Mouse (Mus musculus): ENCODE measurements around the gene Csmd2. TPM values are rescaled to one million over a fixed set of nuclear protein-coding genes. Genes with fewer than 3 reads are reported as not detected.

Csmd2 gene
- polyA plus RNA-seq, 1 experiment = 13.4 TPM

DNA sequence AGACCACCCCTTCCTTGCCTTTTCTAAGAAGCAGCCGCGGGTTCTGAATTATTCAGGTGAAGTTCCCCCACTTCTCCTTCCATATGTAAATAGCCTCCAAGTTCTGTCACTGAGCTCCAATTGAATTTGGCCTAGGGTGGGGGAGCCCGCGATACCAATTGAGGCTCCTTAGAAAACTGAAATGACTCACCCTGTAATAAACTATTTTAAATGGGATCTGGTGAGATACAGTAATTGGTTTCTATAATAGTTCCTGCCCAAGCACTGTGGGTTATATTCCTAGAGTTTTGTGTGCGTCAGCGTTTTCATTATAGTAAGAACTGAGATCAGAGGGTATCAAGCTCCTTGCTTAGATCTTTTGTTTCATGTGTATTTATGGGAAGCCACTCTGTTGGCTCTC, 287.9 kb downstream of the Csmd2 start:
- Histone ChIP-seq H3K4me1 (ENCODE audit: control insufficient read depth, insufficient read depth, low read length) (peaks cover 13% of the 10 kb centered on the region), H3K4me3 (replicated peaks; ENCODE audit: insufficient read depth, low read depth, low read length) (no peak overlapping the region), H3K27ac (ENCODE audit: insufficient read depth, low read length) (no peak overlapping the region), H3K27me3 (ENCODE audit: control insufficient read depth, insufficient read depth, low read length) (no peaks in the 10 kb centered on the region)
- WGBS = 93% methylated on average over 6 of the region's 6 CpGs
- TF ChIP-seq POLR2A (IDR thresholded peaks at IDR 0.05; ENCODE audit: borderline replicate concordance, insufficient read depth, low read length) (no peak), CTCF (IDR thresholded peaks at IDR 0.05; ENCODE audit: borderline replicate concordance, insufficient read depth, low read depth, low read length) (no peak)
- DNase-seq = no peak

DNA sequence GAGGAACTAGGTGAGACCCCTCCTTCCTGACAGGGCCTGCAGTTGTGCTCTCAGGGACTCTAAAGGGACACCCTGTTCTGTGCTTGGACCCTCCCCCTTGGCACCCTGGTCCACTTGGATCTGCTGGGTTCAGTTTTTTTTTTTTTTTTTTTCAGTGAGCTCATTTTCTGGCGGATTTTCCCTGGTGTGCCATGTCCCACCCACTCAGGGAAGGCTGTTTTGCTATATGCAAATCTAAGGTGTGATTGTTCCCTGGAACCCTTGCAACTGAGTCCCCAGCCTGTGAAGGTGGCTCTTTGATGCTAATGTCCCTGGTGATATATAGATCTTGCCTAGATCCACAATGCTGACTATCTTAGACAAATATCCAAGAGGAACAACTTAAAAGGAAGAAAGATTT, 297.4 kb downstream of the Csmd2 start:
- Histone ChIP-seq H3K27me3 (ENCODE audit: control insufficient read depth, insufficient read depth, low read length) (no peaks in the 10 kb centered on the region), H3K4me3 (replicated peaks; ENCODE audit: insufficient read depth, low read depth, low read length) (no peak overlapping the region), H3K4me1 (ENCODE audit: control insufficient read depth, insufficient read depth, low read length) (no peaks in the 10 kb centered on the region; the same call in 1 of the 2 replicates), H3K27ac (ENCODE audit: insufficient read depth, low read length) (no peak overlapping the region)
- 85% methylated on average over 1 of the region's 1 CpGs for WGBS
- no peak for DNase-seq
- TF ChIP-seq POLR2A (IDR thresholded peaks at IDR 0.05; ENCODE audit: borderline replicate concordance, insufficient read depth, low read length) = no peak
- TF ChIP-seq CTCF (IDR thresholded peaks at IDR 0.05; ENCODE audit: borderline replicate concordance, insufficient read depth, low read depth, low read length) = no peak

DNA sequence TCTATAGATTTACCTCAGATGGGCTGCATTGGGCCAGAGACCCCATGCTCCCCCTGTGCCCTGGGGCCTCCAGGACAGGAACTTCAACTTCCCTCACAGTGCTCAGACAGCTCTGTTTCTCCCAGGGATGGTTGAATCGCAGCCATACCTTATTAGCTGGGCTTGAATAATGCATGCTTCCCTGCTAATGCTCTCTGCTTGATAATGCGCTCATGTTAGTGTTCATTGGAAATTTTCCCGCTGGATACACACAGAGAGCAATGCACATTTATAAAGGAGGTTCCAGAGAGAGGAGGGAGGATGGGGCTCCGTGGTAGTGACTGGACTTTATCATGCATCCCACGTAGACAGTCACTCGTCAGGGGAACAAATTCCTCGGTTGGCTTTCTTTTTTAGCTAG, 300.4 kb downstream of the Csmd2 start:
- no peak for DNase-seq
- no peak for TF ChIP-seq POLR2A (IDR thresholded peaks at IDR 0.05; ENCODE audit: borderline replicate concordance, insufficient read depth, low read length)
- Histone ChIP-seq H3K4me3 (replicated peaks; ENCODE audit: insufficient read depth, low read depth, low read length) (no peak overlapping the region), H3K27ac (ENCODE audit: insufficient read depth, low read length) (no peak overlapping the region), H3K4me1 (ENCODE audit: control insufficient read depth, insufficient read depth, low read length) (no peaks in the 10 kb centered on the region; the same call in 1 of the 2 replicates), H3K27me3 (ENCODE audit: control insufficient read depth, insufficient read depth, low read length) (no peaks in the 10 kb centered on the region)
- 68% methylated on average over 7 of the region's 7 CpGs for WGBS

DNA sequence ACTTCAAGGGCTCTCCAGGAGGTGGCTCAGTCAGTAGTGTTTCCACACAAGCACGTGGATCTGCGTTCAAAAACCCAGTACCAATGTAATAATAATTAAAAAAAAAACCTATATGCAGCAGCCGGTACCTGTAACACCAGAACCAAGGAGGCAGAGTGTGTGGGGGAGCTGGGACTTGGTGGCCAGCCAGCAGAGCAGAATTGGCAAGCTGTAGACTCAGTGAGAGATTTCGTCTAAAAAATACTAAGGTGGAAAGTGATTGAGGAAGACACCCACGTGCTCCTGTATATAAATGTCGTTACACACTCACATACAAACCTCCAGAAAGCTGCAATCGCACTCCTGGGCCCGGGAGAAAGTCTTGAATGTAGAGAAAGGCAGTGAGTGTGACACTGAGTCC, 316.4 kb downstream of the Csmd2 start:
- H3K27ac ChIP-seq (ENCODE audit: insufficient read depth, low read length) = no peak overlapping the region
- H3K4me1 ChIP-seq (ENCODE audit: control insufficient read depth, insufficient read depth, low read length) = peaks cover 11% of the 10 kb centered on the region
- no peaks in the 10 kb centered on the region for H3K27me3 ChIP-seq (ENCODE audit: control insufficient read depth, insufficient read depth, low read length)
- no peak overlapping the region for H3K4me3 ChIP-seq (replicated peaks; ENCODE audit: insufficient read depth, low read depth, low read length)
- peak in 1 of 2 experiments; percentile 29 for DNase-seq
- TF ChIP-seq CTCF (IDR thresholded peaks at IDR 0.05; ENCODE audit: borderline replicate concordance, insufficient read depth, low read depth, low read length) = no peak
- TF ChIP-seq POLR2A (IDR thresholded peaks at IDR 0.05; ENCODE audit: borderline replicate concordance, insufficient read depth, low read length) = no peak
- WGBS = 55% methylated on average over 8 of the region's 8 CpGs

DNA sequence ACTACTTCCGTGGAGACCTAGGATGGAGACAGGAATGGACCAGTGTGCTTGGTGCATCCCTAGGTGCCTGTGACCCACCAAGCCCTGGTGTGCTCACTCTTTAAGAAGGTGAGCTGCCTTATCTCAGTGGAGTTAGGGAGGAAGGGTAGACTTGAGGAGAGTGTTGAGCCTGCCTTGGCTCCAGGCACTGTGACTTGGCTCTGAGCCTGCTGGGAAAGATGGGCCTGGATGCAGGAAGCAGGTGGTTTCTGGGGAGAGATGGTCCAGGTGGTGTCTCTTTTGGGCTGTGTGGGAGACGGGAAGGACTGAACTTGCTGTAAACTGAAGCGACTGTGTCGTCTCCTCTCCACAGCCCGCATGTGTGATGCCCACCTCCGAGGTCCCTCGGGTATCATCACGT, 318.4 kb downstream of the Csmd2 start:
- peaks cover 11% of the 10 kb centered on the region for H3K4me1 ChIP-seq (ENCODE audit: control insufficient read depth, insufficient read depth, low read length)
- TF ChIP-seq POLR2A (IDR thresholded peaks at IDR 0.05; ENCODE audit: borderline replicate concordance, insufficient read depth, low read length) (no peak), CTCF (IDR thresholded peaks at IDR 0.05; ENCODE audit: borderline replicate concordance, insufficient read depth, low read depth, low read length) (no peak)
- H3K27ac ChIP-seq (ENCODE audit: insufficient read depth, low read length) = no peak overlapping the region
- DNase-seq = peak; percentile 40 to 49
- H3K4me3 ChIP-seq (replicated peaks; ENCODE audit: insufficient read depth, low read depth, low read length) = no peak overlapping the region
- WGBS = 65% methylated on average over 8 of the region's 8 CpGs
- no peaks in the 10 kb centered on the region for H3K27me3 ChIP-seq (ENCODE audit: control insufficient read depth, insufficient read depth, low read length)

DNA sequence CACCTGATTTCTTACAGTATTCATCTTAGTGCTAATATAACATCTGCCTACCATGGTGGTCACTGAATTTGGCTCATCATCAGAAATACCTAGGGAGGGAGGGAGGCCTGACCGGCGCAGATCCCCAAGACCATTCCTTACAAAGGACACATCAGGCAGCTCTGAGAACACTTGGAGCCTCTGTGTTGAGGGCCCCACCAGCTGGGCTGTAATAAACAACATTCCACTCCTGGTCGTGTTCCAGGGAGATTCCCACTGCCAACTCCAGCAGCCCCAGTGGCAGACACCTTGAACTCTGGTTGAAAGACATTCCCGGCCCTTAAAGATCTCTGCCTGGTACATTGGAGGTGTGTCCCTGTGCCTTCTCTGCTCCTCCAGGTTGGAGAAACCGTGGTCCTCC, 327.7 kb downstream of the Csmd2 start:
- DNase-seq = no peak
- 70% methylated on average over 5 of the region's 5 CpGs for WGBS
- Histone ChIP-seq H3K27me3 (ENCODE audit: control insufficient read depth, insufficient read depth, low read length) (no peaks in the 10 kb centered on the region), H3K4me3 (replicated peaks; ENCODE audit: insufficient read depth, low read depth, low read length) (no peak overlapping the region), H3K4me1 (ENCODE audit: control insufficient read depth, insufficient read depth, low read length) (no peaks in the 10 kb centered on the region), H3K27ac (ENCODE audit: insufficient read depth, low read length) (no peak overlapping the region)
- TF ChIP-seq CTCF (IDR thresholded peaks at IDR 0.05; ENCODE audit: borderline replicate concordance, insufficient read depth, low read depth, low read length) (no peak), POLR2A (IDR thresholded peaks at IDR 0.05; ENCODE audit: borderline replicate concordance, insufficient read depth, low read length) (no peak)

DNA sequence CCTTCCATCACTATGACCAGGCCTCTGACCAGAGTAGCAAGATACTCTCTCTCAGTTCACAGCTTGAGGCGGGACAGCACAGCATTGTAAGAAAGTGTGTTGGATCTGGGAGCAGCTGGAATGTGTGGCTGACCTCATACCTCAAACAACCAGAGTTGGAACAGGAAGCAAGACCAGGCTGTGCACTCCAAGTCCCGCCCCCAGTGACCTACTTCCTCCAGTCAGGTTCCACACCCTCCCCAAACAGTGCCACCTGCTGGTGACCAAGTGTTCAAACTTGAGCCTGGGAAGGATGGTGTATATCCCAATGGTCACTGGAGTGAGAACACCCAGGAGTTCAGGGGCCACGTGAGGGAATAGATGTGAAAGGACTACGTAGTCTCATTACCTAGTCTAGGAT, 330.3 kb downstream of the Csmd2 start:
- DNase-seq = no peak
- WGBS = 98% methylated on average over 4 of the region's 4 CpGs
- Histone ChIP-seq H3K27me3 (ENCODE audit: control insufficient read depth, insufficient read depth, low read length) (no peaks in the 10 kb centered on the region), H3K4me1 (ENCODE audit: control insufficient read depth, insufficient read depth, low read length) (no peaks in the 10 kb centered on the region), H3K27ac (ENCODE audit: insufficient read depth, low read length) (no peak overlapping the region), H3K4me3 (replicated peaks; ENCODE audit: insufficient read depth, low read depth, low read length) (no peak overlapping the region)
- TF ChIP-seq CTCF (IDR thresholded peaks at IDR 0.05; ENCODE audit: borderline replicate concordance, insufficient read depth, low read depth, low read length) (peak; percentile 27; the same call in 1 of the 2 replicates), POLR2A (IDR thresholded peaks at IDR 0.05; ENCODE audit: borderline replicate concordance, insufficient read depth, low read length) (no peak)

DNA sequence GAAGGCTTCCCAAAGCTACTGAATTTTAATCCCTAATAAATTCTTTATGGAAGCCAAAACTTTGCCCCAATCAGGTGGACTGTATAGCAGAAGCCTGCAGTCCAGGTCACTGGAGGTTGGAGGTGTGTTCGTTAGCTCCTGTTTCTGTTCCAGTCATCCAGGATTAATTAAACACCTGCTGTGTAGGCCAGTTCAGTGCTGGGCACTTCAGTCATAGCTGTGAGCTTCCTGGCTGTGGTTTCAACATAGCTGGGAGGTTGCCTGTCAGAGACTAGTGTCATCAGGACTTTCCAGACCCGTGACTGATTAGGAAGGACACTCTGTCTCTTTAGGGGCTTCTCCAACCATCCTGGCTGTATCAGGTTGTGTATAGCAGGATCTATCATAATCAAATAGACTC, 337.9 kb downstream of the Csmd2 start:
- Histone ChIP-seq H3K4me1 (ENCODE audit: control insufficient read depth, insufficient read depth, low read length) (peaks cover 27% of the 10 kb centered on the region), H3K27me3 (ENCODE audit: control insufficient read depth, insufficient read depth, low read length) (no peaks in the 10 kb centered on the region), H3K27ac (ENCODE audit: insufficient read depth, low read length) (no peak overlapping the region), H3K4me3 (replicated peaks; ENCODE audit: insufficient read depth, low read depth, low read length) (no peak overlapping the region)
- DNase-seq = peak; percentile 43 to 53
- TF ChIP-seq CTCF (IDR thresholded peaks at IDR 0.05; ENCODE audit: borderline replicate concordance, insufficient read depth, low read depth, low read length) (no peak), POLR2A (IDR thresholded peaks at IDR 0.05; ENCODE audit: borderline replicate concordance, insufficient read depth, low read length) (no peak)
- WGBS = 12% methylated on average over 2 of the region's 2 CpGs
